Mouse (Mus musculus): Measurements from ENCODE around the gene Sema3f. TPM values are rescaled to one million over a fixed set of nuclear protein-coding genes. Genes with fewer than 3 reads are reported as not detected.

The Sema3f gene
- polyA plus RNA-seq, 1 experiment from 2014 or later = 13.2 TPM

DNA sequence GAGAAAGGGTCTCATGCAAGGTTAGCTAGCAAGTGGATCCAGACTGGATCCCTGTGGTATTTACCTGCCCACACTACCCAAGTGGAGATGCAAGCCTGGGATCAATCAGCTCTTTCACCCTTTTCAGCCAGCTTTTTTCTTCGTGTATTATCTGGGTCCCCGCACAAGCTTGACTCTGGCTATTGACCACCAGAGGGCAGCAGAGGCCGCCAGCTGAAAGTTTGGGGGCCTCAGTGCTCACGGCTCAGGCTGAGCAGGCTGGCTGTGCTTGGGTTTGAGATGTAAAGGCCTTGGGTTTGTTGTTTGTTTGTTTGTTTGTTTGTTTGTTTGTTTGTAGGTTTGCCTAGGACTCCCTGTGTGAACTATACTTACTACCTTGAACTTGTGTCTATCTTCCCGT, 64.7 kb downstream of the Sema3f start:
- Histone ChIP-seq H3K9me3 (no peaks in the 10 kb centered on the region), H3K4me1 (peaks cover 19% of the 10 kb centered on the region), H3K27me3 (ENCODE audit: insufficient read depth, poor library complexity, severe bottlenecking) (peaks cover 11% of the 10 kb centered on the region; the same call in 1 of the 2 replicates), H3K27ac (no peak overlapping the region), H3K4me3 (no peak overlapping the region), H3K36me3 (no peaks in the 10 kb centered on the region)
- peak; percentile 89 for DNase-seq (ENCODE audit: low spot score)
- 9% methylated on average over 5 of the region's 5 CpGs for WGBS

GRCm38 (mm10) chr9:107645153-107645510, 65.1 kb downstream of the Sema3f start:
- Histone ChIP-seq H3K27ac (peak overlapping the region; percentile 85; the same call in 1 of the 2 replicates), H3K36me3 (no peaks in the 10 kb centered on the region), H3K4me1 (peaks cover 18% of the 10 kb centered on the region), H3K27me3 (ENCODE audit: insufficient read depth, poor library complexity, severe bottlenecking) (peaks cover 6% of the 10 kb centered on the region; the same call in 1 of the 2 replicates), H3K9me3 (no peaks in the 10 kb centered on the region), H3K4me3 (peak overlapping the region; percentile 57)
- no peak for DNase-seq (ENCODE audit: low spot score)
- WGBS = 49% methylated on average over 7 of the region's 7 CpGs

- peaks cover 18% of the 10 kb centered on the region for H3K4me1 ChIP-seq
Measured at GRCm38 (mm10) chr9:107644495-107645152, 65.7 kb downstream of the Sema3f start.

DNA sequence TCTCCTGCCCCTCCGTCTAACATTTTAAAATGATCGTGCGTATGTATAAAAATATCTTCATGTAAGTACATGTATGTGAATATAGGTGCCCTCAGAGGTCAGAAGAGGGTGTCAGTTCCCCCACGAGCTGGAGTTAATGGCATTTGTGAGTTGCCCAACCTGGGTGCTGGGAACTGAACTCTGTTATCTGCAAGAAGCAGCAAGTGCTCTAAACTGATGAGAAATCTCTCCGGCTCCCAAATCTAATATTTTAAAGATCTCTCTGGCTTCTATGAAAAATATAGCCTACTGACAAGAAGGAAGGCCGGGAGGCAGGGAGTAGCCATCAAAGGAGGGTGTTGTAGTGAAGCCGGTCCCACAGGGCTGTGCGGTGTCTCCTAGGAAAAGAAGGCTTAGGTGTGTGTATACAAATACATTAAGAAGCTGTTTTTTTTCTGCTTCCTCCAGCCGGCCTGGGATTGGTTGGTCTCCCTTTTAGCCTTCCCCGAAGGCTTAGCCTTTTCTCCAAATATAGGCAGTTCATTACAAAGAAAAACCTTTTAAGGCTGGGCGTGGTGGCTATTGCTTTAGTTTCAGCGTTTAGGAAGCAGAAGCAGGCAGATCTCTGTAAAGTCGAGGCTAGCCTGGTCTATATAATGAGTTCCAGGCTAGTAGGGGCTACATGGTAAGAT, 66.6 kb downstream of the Sema3f start:
- Histone ChIP-seq H3K4me1 (peaks cover 22% of the 10 kb centered on the region), H3K4me3 (0 out of 2 replicates have a peak overlapping the region, but pooled peaks have one; percentile 57), H3K9me3 (no peaks in the 10 kb centered on the region), H3K36me3 (no peaks in the 10 kb centered on the region), H3K27me3 (ENCODE audit: insufficient read depth, poor library complexity, severe bottlenecking) (peaks cover 5% of the 10 kb centered on the region; the same call in 1 of the 2 replicates), H3K27ac (peak overlapping the region; percentile 85; the same call in 1 of the 2 replicates)
- no peak for DNase-seq (ENCODE audit: low spot score)
- 88% methylated on average over 13 of the region's 13 CpGs for WGBS

More at GRCm38 (mm10) chr9:107644495-107645152, 65.7 kb downstream of the Sema3f start:
- H3K36me3 ChIP-seq = no peaks in the 10 kb centered on the region
- peaks cover 5% of the 10 kb centered on the region; the same call in 1 of the 2 replicates for H3K27me3 ChIP-seq (ENCODE audit: insufficient read depth, poor library complexity, severe bottlenecking)
- 5% methylated on average over 35 of the region's 35 CpGs for WGBS
- H3K4me3 ChIP-seq = peak overlapping the region; percentile 57
- no peaks in the 10 kb centered on the region for H3K9me3 ChIP-seq
- DNase-seq (ENCODE audit: low spot score) = peak; percentile 94
- H3K27ac ChIP-seq = peak overlapping the region; percentile 85

DNA sequence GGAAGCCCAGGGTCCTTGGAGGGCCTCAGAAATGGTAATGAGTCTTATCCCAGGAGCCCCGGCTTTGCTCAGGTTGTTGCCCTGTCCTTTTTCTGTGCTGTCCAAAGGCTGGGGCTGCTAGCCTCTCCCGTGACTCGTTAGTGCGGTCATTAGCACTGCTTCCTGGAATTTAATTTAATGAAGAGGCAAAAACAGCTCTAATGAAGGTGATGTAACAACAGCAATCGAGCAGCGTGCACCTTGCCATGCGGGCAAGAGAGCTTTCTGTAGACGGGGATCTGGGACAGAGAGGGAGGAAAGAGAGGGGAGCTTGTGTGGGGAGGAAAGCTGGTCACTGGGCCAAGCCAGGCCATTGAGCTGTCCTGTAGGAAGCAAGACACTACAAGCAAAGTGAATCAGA, 68.6 kb downstream of the Sema3f start:
- H3K36me3 ChIP-seq = no peaks in the 10 kb centered on the region
- no peak for DNase-seq (ENCODE audit: low spot score)
- H3K9me3 ChIP-seq = no peaks in the 10 kb centered on the region
- WGBS = 59% methylated on average over 8 of the region's 8 CpGs
- H3K27me3 ChIP-seq (ENCODE audit: insufficient read depth, poor library complexity, severe bottlenecking) = peaks cover 5% of the 10 kb centered on the region; the same call in 1 of the 2 replicates
- no peak overlapping the region for H3K4me3 ChIP-seq
- H3K27ac ChIP-seq = peak overlapping the region; percentile 56; the same call in 1 of the 2 replicates
- H3K4me1 ChIP-seq = peaks cover 33% of the 10 kb centered on the region

- Histone ChIP-seq H3K27ac (peak overlapping the region; percentile 48), H3K36me3 (no peaks in the 10 kb centered on the region), H3K27me3 (ENCODE audit: insufficient read depth, poor library complexity, severe bottlenecking) (peaks cover 5% of the 10 kb centered on the region; the same call in 1 of the 2 replicates), H3K4me3 (no peak overlapping the region), H3K4me1 (peaks cover 43% of the 10 kb centered on the region), H3K9me3 (no peaks in the 10 kb centered on the region)
- no peak for DNase-seq (ENCODE audit: low spot score)
- WGBS = 22% methylated on average over 8 of the region's 8 CpGs
Measured at GRCm38 (mm10) chr9:107640257-107640772, 70.0 kb downstream of the Sema3f start.

DNA sequence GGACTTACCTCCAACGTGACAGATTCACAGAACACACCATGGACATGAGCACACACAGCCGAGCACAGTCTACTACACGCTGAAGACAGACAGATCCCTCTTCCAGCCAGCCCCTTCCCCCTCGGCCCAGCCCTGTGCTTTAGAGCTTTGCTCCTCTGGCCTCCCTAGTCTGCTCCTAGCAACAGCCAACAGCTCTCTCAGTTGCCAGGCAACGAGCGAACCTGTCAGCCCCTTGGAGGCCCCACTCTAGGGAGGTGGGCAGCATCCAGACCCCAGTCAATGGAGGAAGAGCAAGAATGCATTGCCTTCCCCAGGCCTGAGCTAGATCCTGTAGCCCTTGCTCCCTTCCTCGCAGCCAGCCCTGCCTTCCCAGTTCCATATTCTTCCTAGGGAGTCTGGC, 73.2 kb downstream of the Sema3f start:
- H3K4me3 ChIP-seq = peak overlapping the region; percentile 6; the same call in 1 of the 2 replicates
- 29% methylated on average over 7 of the region's 7 CpGs for WGBS
- peak; percentile 87 for DNase-seq (ENCODE audit: low spot score)
- no peaks in the 10 kb centered on the region for H3K9me3 ChIP-seq
- H3K27me3 ChIP-seq (ENCODE audit: insufficient read depth, poor library complexity, severe bottlenecking) = no peaks in the 10 kb centered on the region
- H3K36me3 ChIP-seq = 0 out of 2 replicates have a peak, but pooled peaks cover 3% of the 10 kb centered on the region
- H3K27ac ChIP-seq = peak overlapping the region; percentile 59
- H3K4me1 ChIP-seq = peaks cover 54% of the 10 kb centered on the region

- Histone ChIP-seq H3K36me3 (0 out of 2 replicates have a peak, but pooled peaks cover 9% of the 10 kb centered on the region), H3K9me3 (no peaks in the 10 kb centered on the region), H3K27ac (peak within 1 kb of the TSS; percentile 94), H3K27me3 (ENCODE audit: insufficient read depth, poor library complexity, severe bottlenecking) (no peaks in the 10 kb centered on the region), H3K4me3 (peak within 1 kb of the TSS; percentile 84), H3K4me1 (peaks cover 67% of the 10 kb centered on the region)
- DNase-seq (ENCODE audit: low spot score) = peak; percentile 99
- 3% methylated on average over 38 of the region's 38 CpGs for WGBS
Measured at GRCm38 (mm10) chr9:107635279-107636028, 74.8 kb downstream of the Sema3f start, which contains the start of gene Gnai2. Gnai2 (minus strand) TSS chr9:107635367.

DNA sequence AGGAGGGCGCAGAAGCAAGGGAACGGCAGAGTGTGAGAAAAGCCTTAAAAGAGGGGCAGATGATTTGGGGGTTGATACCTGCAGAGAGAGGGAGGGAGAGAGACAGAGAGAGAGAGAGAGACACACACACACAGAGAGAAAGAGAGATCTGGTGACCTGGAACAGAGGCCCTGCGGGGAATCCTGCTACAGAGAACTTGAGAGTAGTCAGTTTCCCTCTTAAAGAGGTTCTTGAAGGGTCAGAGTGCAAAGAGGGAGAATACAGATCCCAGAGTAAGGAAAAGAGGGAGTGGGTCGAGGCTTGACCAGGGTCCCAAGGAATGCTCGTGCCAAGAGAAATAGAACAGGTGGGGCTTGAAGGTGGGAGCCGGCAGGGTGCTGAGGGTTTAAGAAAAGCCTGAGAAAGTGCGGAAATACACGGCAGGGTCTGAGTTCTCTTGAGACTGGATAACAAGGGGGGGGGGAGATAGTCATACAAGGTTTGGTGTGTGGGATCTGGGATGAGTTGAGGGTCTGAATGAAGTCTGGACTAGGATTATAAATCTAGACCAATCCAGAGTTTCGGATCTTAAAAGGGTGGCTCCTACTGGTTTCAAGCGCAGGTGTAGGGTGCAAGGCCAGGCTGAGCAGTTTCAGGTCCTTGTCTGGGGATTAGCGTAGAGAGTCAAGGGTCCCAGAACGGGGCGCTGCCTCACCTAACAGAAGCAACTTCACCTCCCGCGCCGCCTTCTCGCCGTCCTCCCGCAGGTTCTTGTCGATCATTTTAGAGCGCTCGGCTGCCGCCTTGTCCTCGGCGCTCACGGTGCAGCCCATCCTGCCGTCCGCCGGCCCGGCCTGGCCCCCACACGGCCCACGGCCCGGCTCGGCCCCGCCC, 75.6 kb downstream of the Sema3f start:
- DNase-seq (ENCODE audit: low spot score) = no peak
- peak overlapping the region; percentile 84 for H3K4me3 ChIP-seq
- H3K27ac ChIP-seq = peak overlapping the region; percentile 94
- H3K27me3 ChIP-seq (ENCODE audit: insufficient read depth, poor library complexity, severe bottlenecking) = no peaks in the 10 kb centered on the region
- no peaks in the 10 kb centered on the region for H3K9me3 ChIP-seq
- under 1% methylated on average over 35 of the region's 35 CpGs for WGBS
- peaks cover 9% of the 10 kb centered on the region; the same call in 1 of the 2 replicates for H3K36me3 ChIP-seq
- peaks cover 74% of the 10 kb centered on the region for H3K4me1 ChIP-seq

GRCm38 (mm10) chr9:107633661-107634405, 76.4 kb downstream of the Sema3f start:
- peaks cover 79% of the 10 kb centered on the region for H3K4me1 ChIP-seq
- peak; percentile 84 for DNase-seq (ENCODE audit: low spot score)
- peak overlapping the region; percentile 84 for H3K4me3 ChIP-seq
- H3K9me3 ChIP-seq = no peaks in the 10 kb centered on the region
- peak overlapping the region; percentile 94 for H3K27ac ChIP-seq
- peaks cover 15% of the 10 kb centered on the region for H3K36me3 ChIP-seq
- no peaks in the 10 kb centered on the region for H3K27me3 ChIP-seq (ENCODE audit: insufficient read depth, poor library complexity, severe bottlenecking)
- under 1% methylated on average over 15 of the region's 15 CpGs for WGBS

- Histone ChIP-seq H3K4me3 (peak overlapping the region; percentile 84), H3K9me3 (no peaks in the 10 kb centered on the region), H3K36me3 (peaks cover 18% of the 10 kb centered on the region), H3K27ac (peak overlapping the region; percentile 94), H3K27me3 (ENCODE audit: insufficient read depth, poor library complexity, severe bottlenecking) (no peaks in the 10 kb centered on the region), H3K4me1 (peaks cover 85% of the 10 kb centered on the region)
- DNase-seq (ENCODE audit: low spot score) = peak; percentile 95
- 2% methylated on average over 33 of the region's 33 CpGs for WGBS
Measured at GRCm38 (mm10) chr9:107633091-107633660, 77.1 kb downstream of the Sema3f start.
